Mouse (Mus musculus) ovary, postnatal 10 days (tissue): ENCODE results near the gene Tmem159.

Source experiments
- DNase-seq: peaks from one replicate; pipeline ENCODE4 v3.0.0; 2022; ENCODE audit warnings: low spot score

Tmem159 gene

DNA sequence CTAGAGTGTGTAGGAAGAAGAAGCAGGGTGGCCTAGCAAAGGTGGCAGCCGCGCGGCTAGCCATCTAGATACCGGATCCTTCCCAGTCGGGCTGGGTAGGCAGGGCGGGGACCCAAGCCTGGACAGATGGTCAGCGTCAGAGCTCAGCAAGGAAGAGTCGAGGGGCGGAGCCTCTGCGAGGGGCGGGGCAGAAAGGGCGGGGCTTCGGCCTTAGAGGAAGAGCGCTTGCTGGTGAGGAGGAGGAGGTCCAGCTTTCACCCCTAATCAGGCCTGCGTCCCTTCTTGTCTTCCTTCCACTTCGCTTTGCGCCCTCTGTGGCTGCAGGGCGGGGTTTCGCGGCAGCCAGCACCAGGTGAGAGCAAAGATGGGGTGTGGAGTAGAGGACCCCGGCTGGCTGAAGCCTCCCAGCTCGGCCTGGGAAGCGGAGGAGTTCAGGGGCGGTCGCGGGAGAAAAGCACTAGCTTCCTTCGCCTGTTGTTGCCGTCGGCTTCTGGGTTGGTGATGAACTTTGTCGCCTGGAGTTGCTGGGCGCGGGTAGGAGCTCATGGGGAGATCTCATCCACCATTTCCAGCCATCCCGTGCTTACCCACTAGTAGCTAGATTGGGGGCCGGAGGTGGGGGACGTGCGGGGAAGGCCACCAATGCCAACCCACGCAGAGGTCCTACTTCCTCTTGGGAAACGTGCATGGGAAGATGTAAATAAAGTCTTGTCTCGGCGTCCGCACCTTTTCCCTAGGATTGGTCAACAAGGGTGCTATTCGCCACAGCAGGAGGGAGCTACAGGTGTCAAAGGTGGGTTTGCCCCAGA is at the start of gene Tmem159:
Tmem159 (plus strand) TSS at position 190 of the 809 bp plus-strand sequence.
- peak; percentile 62 for DNase-seq

GRCm38 (mm10) chr7:120054016-120054415 is 48.1 kb upstream of the Tmem159 start:
- no peak for DNase-seq

GRCm38 (mm10) chr7:120055479-120055878 is 46.7 kb upstream of the Tmem159 start:
- no peak for DNase-seq

DNA sequence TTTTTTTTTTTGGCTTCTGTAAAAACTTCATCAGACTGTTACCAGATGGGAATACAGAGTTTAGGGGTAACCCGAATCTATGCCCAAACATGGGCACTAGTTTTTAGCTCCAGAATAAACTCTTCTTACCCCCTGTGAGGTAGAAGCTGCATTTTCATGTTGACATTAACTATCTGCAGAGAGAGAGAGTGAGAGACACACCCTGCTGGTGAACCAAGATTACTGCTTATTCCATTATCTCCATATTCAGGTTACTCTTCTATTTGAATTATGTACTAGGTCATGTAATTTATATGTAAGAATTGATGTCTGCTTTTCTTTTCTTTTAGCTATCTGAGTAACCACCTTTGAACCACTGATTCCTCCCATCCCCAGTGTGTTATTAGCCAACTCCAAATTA is 38.1 kb upstream of the Tmem159 start:
- no peak for DNase-seq

GRCm38 (mm10) chr7:120068114-120068513 is 34.0 kb upstream of the Tmem159 start:
- DNase-seq = no peak

- DNase-seq = no peak
Observed at GRCm38 (mm10) chr7:120069164-120069563, 33.0 kb upstream of the Tmem159 start.

- no peak for DNase-seq
Observed at GRCm38 (mm10) chr7:120080177-120080576, 22.0 kb upstream of the Tmem159 start.

GRCm38 (mm10) chr7:120093033-120093432 is 9.1 kb upstream of the Tmem159 start:
- DNase-seq = no peak

- no peak for DNase-seq
Observed at GRCm38 (mm10) chr7:120094216-120094615, 7.9 kb upstream of the Tmem159 start.

DNA sequence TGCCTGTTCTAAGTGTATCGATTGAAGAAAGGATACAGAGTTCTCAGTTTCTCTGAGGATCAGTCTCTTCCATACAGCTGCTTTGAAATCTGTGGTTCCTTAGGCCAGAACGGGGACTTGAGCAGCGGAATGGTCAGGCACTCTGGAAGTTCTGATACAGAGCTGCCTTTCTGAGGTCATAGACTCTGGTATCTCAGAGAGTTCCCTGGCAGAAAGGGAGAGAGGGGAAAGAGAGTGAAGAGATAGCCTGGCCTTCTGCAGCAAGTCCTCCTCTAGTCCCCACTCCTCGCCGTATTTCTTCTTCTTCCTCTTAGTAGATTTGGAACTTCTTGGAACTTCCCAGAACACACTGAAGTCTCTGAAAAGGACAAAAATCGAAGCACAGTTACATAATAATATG is 7.0 kb upstream of the Tmem159 start, which contains the start of gene Dnah3:
Dnah3 (minus strand) TSS at position 101 of the 400 bp plus-strand sequence.
- no peak for DNase-seq

- peak; percentile 10 for DNase-seq
Observed at GRCm38 (mm10) chr7:120097845-120098244, 4.3 kb upstream of the Tmem159 start.

- DNase-seq = peak; percentile 45
Observed at GRCm38 (mm10) chr7:120098403-120098802, 3.8 kb upstream of the Tmem159 start.

DNA sequence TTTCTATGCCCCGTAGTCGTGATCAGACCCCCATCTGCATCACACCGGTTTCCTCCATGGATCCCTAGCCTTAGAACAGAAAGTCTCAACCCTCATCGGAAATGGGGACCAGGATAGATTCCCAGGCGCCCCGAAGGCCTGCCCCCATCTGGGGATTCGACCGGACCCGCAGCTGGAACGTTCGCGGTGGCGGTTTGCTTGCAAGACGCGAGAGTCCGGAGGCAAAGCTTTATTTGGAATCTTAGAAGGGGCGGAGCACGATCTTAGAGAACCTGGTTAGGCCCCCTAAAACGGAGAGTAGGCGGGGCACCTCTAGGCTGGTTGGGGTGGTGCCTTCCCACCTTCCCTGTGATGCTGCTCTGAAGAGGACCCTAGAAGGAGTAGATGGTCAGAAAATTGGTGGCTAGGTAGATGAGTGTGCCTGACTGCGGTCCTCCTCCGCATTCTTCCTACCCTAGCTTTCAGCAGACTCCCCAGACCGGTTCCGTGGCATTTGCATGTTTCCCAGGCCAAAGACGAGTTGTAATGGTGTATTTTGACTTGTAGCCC is 940 bp downstream of the Tmem159 start:
- DNase-seq = no peak

GRCm38 (mm10) chr7:120104975-120105374 is 2.8 kb downstream of the Tmem159 start:
- DNase-seq = no peak

DNA sequence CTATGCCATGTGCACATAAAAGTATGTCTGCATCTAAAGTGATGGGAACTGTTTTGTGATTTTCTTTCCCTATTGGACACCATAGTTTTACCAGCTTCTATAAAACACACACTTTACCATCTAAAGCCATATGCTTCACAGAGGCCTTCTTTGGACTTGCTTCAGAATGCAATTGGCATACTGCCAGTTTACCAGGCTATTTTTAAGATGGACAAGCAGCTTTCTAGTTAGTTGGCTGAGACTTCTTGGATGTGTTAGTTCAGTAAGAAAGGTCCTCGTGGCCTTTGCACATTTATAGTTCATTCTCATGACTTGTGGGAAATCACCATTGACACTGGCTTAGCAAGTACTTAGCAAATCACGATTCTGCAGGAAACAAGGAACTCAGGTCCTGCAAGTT is 4.2 kb downstream of the Tmem159 start:
- DNase-seq = no peak

- no peak for DNase-seq
Observed at GRCm38 (mm10) chr7:120109676-120110075, 7.5 kb downstream of the Tmem159 start.

- no peak for DNase-seq
Observed at GRCm38 (mm10) chr7:120116976-120117375, 14.8 kb downstream of the Tmem159 start.

GRCm38 (mm10) chr7:120117529-120117928 is 15.4 kb downstream of the Tmem159 start:
- DNase-seq = no peak

DNA sequence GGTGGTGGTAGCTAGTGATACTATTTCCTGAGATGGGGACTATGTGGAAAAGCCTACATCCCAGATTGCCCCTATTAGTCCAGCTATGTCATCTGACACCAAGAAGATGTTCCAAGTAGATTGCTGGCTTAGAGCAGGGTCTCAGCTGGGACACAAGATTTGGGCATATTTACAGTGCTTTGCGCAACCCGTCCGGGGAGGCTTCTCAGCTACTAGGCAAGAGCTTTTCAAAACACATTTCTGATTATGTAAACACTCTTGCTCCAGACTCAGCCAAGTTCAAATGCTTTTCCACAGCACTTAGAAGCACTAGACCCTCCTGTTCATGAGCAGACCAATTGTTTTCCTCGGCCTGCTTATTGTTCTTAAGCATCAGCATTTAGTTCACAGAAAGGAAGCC is 21.6 kb downstream of the Tmem159 start:
- DNase-seq = no peak

DNA sequence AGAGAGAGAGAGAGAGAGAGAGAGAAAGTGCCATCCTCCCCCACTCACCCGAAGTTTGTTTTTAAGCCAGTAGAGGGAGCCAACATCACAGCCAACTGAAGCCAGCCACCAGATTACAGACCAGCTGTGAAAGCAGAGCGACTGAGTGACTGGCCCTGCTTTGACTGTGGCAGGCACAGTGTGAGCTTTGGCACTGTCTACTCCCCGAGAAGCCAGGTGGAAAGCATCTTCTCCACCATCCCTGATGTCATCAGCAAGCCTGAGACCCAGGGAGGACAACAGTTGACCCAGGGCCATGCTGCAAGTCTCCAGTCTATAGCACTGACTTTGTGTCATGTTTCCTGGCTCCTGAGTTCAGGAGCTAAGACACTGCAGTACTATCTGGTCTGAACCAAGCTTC is 22.7 kb downstream of the Tmem159 start:
- peak; percentile 45 for DNase-seq

GRCm38 (mm10) chr7:120126976-120127685 is 25.0 kb downstream of the Tmem159 start:
- no peak for DNase-seq

DNA sequence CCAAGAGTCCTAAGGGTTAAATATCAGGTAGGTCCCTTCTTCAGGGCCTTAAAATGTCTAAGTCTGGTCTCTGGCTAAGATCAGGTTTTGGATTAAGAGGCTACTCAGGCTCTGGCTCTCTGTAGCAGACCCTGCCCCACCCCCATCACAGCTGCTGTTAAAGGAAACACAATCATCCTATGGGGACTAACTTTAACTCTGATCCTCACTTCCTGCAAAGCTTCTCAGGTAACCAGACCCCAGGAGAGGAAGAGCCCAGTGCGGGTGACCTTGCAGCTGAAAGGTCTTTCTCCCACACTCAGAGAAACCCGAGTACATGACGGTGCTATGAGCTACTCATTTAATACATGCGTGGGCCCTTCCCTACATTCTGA is 25.5 kb downstream of the Tmem159 start:
- no peak for DNase-seq

- DNase-seq = no peak
Observed at GRCm38 (mm10) chr7:120128951-120129350, 26.8 kb downstream of the Tmem159 start.
